Mouse (Mus musculus) liver, adult 10 weeks (tissue): ENCODE results near the gene Ncapg. TPM values are rescaled to one million over a fixed set of nuclear protein-coding genes. Genes with fewer than 3 reads are reported as not detected.

ENCODE experiments used
- polyA plus RNA-seq: library from polyadenylated mRNA; stranded (reverse); fragments of 350-450 nt; fragmentation: Illumina TruSeq; extraction: RNeasy Lipid Tissue Mini Kit (QIAGEN cat#74804); gene quantifications from one replicate; pipeline ENCODE4 v1.2.3, GENCODE M21; 2014; ENCODE audit warnings: low read depth, low replicate concordance

Ncapg gene
- 0.19 TPM for polyA plus RNA-seq

DNA sequence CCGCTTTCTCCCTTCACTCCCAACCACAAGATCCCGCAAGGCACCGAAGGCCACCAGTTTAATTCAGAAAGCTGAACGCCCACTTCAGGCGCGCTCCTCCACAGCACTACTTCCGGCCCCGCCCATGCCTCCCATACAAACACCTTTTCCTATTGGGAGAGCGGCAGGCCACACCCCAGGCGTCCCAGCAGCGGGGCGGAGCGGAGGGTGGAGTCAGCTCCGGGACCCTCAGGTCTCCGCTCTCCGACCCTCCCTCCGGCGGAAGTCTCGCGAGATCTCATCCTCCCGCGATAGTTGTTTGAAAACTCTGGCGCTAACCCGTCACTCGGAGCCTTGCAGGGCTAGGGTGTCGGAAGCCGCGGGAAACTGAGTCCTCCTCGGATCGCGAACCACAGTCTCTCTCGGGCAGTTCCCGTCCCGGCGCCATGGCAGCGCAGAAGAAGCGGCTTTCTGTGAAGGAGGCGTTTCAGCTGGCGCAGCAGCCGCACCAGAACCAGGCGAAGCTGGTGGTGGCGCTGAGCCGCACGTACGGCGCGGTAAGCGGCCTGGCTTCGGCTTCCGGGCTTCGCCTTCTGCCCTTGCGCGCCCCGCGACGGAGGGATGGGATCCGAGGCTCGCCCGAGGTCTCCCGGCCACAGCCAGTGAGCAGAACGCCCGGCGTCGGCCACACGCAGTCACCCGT lies at the start of gene Ncapg:
TSS of gene Ncapg (plus strand) at position 322 of the 682 bp plus-strand sequence.

DNA sequence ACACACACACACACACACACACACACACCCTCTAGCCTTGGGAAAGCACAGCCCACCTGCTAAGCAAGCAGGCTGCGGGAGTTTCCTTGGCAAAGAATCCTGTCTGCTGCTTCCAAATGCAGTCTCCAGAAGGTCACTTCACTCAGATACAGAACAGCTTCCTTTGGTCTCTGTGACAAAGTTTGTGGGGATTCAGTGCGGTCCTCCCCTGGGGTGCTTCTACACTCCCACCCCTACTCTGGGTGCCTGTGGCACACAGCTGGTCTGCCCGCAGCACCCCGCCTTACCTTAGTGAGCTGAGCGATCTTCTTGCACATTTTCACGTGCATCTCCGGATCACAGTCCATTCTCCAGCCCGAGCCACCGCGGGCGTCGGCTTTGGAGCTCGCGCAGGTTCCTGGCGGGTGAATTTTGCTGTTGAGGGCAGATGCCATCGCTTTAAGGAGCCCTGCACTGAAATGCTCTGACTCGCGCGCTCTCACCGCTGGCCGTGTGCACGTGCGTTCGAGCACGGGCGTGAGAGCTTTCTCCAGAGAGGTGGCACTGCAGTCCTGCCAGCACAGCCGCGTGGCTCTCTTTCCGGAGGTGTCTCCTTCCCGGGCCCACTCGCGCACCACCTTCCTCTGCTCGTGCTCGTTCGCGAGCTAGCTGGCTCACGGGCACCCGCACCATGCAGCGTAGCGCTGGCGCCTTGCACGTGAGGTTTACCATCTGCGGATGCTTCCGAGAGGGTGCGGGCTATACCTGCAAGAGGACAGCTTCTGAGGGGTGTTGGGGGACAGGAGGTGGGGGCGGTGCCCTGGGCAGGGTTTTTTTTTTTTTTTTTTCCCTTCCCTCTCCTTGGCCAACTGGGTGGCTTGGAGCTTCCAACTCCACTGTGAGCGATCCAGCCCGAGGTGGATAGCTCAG lies 30.7 kb upstream of the Ncapg start, which contains the start of gene Fam184b:
TSS of gene Fam184b (minus strand) at position 809 of the 909 bp plus-strand sequence.

Other genes starting within 250 kb of the Ncapg start
- gene Qdpr, start 219.7 kb upstream of the Ncapg start, polyA plus RNA-seq: 577 TPM
- not detected for gene Clrn2, start 216.2 kb upstream of the Ncapg start, polyA plus RNA-seq
- gene Lap3, start 176.5 kb upstream of the Ncapg start, polyA plus RNA-seq: 287 TPM
- gene Med28, start 149.7 kb upstream of the Ncapg start, polyA plus RNA-seq: 23.7 TPM
- gene Fam184b, start 30.3 kb upstream of the Ncapg start, polyA plus RNA-seq: 0.24 TPM
- gene Lcorl, start 187.7 kb downstream of the Ncapg start, polyA plus RNA-seq: 10.7 TPM